Mouse (Mus musculus) granulocyte monocyte progenitor cell, adult 5-6 weeks (primary cell): ENCODE data around the gene Pax8. TPM values are rescaled to one million over a fixed set of nuclear protein-coding genes. Genes with fewer than 3 reads are reported as not detected.

Experiments
- ATAC-seq: replicated peaks from 2 replicates; pipeline ENCODE4 v1.8.0; 2016; ENCODE audit warnings: mild to moderate bottlenecking, moderate TSS enrichment, inconsistent platforms; ENCODE audit not compliant: poor library complexity, severe bottlenecking
- total RNA-seq, 2 experiments: library from RNA; stranded (forward) in 1 of 2; stranded (reverse) in 1 of 2; fragments of 200-712, 200-1000 nt in 1 of 2; fragments of >200 nt in 1 of 2; fragmentation: Nextera tagmentation in 1 of 2; gene quantifications; 2 replicates each; pipeline ENCODE4 v1.2.3; 2014 to 2017

Pax8 gene
- total RNA-seq, 2 experiments from 2014 or later: not detected

DNA sequence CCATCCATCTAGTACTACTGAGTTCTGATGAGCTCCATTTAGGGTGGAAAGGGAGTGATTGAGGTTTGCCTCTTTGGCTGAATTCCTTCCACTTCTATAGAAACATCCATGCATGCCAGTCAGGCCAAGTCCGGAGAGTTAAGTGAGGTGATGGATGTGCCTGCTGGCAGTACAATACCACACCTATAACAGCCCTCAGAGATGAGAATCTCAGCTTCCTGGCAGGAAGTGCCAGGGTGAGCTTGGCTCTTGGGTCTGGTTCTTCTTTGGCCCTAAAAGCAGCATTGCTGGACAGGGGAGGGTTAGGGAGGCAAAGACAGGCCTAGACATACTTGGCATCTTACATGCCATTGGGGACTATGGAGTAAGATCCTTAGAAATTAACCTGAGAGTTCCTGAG is 7.0 kb downstream of the Pax8 start:
- ATAC-seq: no peak

- no peak for ATAC-seq
These were observed 8.2 kb downstream of the Pax8 start for GRCm38 (mm10) chr2:24467156-24467555.

GRCm38 (mm10) chr2:24460808-24461127 is 14.6 kb downstream of the Pax8 start:
- ATAC-seq: peak; percentile 47; the same call in 1 of the 2 replicates

DNA sequence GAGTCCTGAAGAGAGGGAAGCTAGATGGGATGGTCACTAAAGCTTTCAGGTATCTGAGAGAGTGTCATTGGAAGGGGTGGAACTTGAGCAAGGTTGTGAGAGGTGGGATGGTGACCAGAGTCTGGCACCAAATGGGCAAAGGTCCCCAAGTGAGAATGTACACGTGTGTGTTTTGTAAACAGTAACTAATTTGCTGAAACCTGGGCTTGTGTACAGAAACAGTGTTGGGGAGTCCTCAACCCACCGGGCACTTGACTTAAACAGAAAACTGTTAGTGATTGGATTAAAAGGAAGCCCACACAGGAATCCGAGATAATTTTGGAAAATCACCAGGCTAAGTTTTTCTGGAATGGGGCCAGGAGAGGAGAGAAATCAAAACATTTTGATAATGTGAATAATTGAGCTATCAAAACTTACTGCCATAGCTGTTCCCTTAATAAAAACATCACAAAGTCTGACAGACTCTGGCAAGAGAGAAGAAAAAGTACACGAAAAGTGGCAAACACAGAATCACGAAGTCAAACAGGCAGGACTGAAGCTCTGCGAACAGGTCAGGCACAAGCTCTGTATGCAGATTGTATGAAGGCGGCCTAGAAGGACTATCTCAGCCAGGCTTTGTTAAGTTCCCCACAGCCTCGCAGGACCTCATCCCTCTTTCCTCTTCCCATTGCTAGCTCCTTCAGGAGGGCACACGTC is 15.1 kb downstream of the Pax8 start:
- no peak for ATAC-seq

DNA sequence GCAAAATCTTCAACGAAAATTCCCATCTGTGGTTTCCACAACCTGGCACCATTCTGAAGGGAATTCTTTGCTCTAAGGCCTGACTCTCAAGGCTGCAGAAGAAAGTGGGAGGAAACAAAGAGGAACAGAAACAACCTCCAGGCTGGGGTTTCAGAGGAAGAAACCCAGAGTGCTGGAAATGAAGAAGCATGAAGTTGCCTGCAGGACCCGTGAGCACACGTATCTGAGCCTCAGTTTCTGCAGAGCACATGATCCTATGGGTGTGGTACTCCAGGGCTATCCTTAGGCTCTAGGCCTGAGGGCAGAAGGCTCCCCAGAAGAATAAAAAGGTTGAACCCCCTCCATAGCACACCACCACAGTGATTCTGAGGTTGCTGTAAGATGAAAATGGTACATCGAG is 18.6 kb downstream of the Pax8 start:
- peak; percentile 85 for ATAC-seq

- ATAC-seq: no peak
These were observed 20.1 kb downstream of the Pax8 start for GRCm38 (mm10) chr2:24455057-24455855.

- ATAC-seq: no peak
These were observed 20.9 kb downstream of the Pax8 start for GRCm38 (mm10) chr2:24454429-24455011.

DNA sequence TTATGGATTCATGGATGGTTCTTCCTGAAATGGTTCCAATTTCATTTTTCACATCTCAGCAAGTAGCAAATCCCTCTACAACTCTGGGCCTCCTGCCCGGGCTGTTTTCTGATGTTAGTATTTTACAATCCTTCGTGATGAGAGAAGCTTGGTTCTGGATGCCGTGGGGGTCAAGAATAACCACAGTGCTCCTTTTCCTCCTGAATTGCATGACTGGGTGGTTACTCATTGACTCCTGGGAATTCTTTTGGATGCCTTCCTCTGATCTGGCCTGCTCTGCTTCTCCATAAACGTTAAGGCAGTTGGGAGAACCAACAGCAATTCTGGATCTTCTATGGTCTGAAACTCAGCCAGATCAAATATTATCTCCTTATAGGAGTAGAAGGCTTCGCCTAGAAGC is 22.2 kb downstream of the Pax8 start:
- ATAC-seq: no peak

- ATAC-seq: peak; percentile 79
These were observed 26.3 kb downstream of the Pax8 start for GRCm38 (mm10) chr2:24449111-24449510.

DNA sequence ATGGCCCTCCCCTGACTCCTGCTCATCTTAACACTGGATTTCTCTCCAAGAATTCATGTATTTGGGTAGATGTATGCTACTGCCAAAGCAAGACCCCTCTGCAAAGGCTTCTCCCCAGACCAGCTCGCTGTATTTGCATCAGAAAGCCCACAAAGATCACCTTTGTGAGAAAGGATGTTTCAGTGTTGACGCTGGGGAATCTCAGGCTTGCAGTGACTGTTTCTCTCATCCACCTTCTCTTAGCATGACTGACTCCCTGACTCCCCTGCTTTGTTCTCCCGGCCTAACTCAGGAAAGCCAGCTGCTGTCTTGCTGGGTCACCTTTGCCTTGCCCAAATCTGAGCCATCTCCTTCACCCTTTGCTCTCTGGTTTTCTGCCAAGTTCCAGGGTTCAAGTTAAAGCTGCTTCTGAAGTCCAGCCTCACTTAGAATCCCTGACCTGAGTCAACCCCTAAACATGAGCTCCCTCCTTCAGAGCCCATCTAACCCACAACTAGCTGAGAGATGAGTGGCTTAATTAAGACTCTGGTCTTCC is 32.1 kb downstream of the Pax8 start:
- ATAC-seq: no peak

DNA sequence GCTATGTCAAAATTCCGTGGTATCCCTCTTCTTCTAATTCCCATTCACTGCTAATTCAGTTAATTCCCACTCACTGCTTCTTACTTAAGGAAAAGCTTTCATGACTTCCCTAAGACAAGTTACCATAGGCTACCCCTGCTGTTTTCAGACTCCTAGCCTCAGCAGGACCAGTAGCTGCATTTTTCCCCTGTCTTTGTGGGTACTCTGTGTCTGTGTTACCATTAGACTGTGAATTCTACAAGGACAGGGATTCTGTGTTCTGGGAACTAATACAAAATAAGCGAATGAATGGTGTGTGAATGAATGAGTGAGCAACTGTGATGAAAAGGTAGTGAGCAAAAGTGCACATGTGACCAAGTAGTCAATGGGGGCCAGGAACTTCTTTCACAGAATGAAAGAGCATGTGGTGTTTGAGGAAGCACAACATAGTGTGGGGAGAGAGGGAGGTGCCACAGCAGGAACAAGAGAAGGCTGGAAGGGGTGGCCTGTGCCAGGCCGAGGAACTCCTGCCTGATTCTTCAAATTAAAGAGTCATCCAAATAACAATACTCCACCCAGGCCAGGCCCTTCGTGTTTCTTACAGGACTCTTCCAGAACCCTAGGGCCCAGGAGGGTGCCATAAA is 33.0 kb downstream of the Pax8 start:
- ATAC-seq: peak; percentile 58

DNA sequence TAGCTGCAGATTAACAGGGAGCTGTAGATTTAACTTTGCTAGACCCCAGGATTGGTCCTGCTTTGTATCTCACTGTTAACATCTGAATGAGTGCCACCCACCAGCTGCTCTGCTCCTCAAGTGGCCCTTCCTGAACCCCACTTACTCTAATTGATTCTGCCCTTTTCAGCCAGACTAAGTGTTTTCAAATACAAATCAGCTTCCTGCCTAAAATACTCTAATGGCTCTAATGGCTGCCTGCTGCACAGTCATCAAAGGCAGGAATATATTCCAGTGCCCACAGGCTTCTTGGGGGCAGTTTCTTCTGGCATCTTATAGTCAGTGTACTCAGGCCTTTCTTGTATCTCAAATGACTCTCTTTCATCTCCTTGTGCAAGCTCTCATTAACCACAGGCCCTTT is 33.5 kb downstream of the Pax8 start:
- no peak; the same call in 1 of the 2 replicates for ATAC-seq

- no peak for ATAC-seq
These were observed 35.3 kb downstream of the Pax8 start for GRCm38 (mm10) chr2:24440056-24440455.

DNA sequence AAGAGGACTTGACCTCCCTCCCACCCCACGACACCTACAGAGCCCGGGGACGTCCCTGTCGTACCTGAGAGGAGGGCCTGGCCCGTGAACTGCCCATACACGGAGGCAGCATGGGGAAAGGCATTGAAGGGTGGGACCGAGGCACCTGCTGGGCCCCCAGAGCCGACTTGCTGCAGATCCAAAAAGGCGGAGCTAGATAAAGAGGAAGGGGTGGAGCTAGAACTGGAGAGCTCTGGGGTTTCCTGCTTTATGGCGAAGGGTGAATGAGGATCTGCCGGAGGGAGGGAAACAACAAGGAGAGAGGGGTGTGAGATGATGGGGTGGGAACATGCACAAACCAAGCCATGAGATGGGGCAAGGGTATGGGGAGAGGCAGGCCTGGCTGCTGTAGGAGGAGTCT is 39.7 kb downstream of the Pax8 start:
- peak; percentile 67 for ATAC-seq

DNA sequence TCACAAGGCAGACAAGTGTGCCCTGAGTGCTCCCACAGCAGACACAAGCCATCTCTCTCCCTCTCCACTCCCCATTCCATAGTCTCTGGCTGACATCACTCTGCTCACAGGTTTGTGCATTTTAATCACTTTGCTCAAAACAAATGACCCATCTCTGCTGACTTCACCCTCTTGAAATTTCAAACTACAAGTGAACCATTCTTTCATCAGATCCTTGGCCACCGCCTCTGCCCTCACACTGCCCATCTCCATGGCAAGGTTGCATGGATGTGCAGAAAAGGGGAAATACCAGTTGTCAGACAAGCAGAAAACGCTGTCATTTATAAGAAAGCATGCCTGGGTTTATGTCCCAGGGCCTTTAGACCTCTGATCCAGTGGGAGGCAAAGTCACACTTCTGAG is 40.7 kb downstream of the Pax8 start:
- no peak for ATAC-seq

DNA sequence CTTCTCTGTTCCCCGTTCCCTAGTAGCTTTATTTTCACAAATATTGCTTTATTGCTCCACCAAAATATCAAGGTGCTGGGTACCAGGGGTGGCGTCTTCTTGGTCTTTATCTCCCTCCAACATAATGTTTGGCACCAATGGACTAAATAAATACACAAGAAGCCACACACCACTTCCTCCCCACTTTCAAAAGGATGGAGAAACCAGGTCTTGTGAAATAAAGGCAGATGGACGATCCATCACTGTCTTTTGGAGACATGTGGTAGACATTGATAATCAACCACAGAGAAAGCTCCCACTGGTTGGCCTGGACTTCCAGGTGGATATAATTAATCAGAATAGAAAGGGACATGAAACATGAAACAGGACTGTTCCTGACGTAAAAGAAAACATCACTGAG is 45.6 kb downstream of the Pax8 start:
- peak; percentile 83 for ATAC-seq

- no peak for ATAC-seq
These were observed 47.3 kb downstream of the Pax8 start for GRCm38 (mm10) chr2:24427866-24428675.

DNA sequence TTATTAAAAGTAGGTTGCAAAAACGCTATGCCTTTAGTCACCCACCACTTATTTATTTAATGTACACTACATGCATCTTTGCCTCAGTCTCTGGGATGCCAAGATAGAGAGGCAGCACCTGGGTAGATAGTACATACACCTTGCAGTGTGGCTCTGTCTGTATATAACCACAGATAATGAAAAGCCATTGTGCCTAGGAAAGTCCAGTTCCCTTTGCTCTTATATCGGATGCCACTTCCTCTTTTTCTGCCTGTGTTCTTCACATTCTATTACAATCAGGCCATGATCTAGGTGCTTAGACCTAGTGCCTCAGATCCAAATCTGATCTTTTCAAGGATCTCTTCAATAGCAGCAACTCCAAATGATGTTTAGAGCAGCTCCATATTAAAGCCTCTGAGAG is 49.8 kb downstream of the Pax8 start:
- peak; percentile 41 for ATAC-seq

- ATAC-seq: 0 out of 2 replicates have a peak, but pooled peaks have one; percentile 45
These were observed 52.6 kb downstream of the Pax8 start for GRCm38 (mm10) chr2:24422815-24423214.
